Mouse (Mus musculus) lung, embryonic 14.5 days (tissue): ENCODE results near the gene Top2a. TPM values are rescaled to one million over a fixed set of nuclear protein-coding genes. Genes with fewer than 3 reads are reported as not detected.
A peak's percentile ranks its signal among the peaks of the same experiment; 100 is the strongest.

Experiments
- ATAC-seq: fragments of 200-750 bp; cut with Nextera tagmentation; 2 replicates; pipeline ENCODE4 v1.8.0; 2017; ENCODE audit warnings: mild to moderate bottlenecking, moderate TSS enrichment, moderate library complexity; ENCODE audit not compliant: insufficient read depth
- DNase-seq: peaks from one replicate; pipeline ENCODE4 v3.0.0-alpha.2; 2015
- H3K27ac ChIP-seq: fragments of 300-500 bp; sonication (generic); 2 replicates; pipeline ENCODE4 v1.5.1; 2014; ENCODE audit warnings: low read depth, mild to moderate bottlenecking, moderate library complexity
- H3K27me3 ChIP-seq: fragments of 300-500 bp; sonication (generic); 2 replicates; pipeline ENCODE4 v1.6.1; 2014; ENCODE audit warnings: low read length, control low read depth; ENCODE audit not compliant: insufficient read depth
- H3K36me3 ChIP-seq: fragments of 300-500 bp; sonication (generic); 2 replicates; pipeline ENCODE4 v1.6.1; 2014; ENCODE audit warnings: control low read depth; ENCODE audit not compliant: insufficient read depth
- H3K4me1 ChIP-seq: fragments of 300-500 bp; sonication (generic); 2 replicates; pipeline ENCODE4 v1.6.1; 2014; ENCODE audit warnings: antibody characterized with exemption, control low read depth; ENCODE audit not compliant: insufficient read depth
- H3K4me2 ChIP-seq: fragments of 300-500 bp; sonication (generic); 2 replicates; pipeline ENCODE4 v1.6.1; 2014; ENCODE audit warnings: mild to moderate bottlenecking
- H3K4me3 ChIP-seq: fragments of 300-500 bp; sonication (generic); 2 replicates; pipeline ENCODE4 v1.5.1; 2014; ENCODE audit warnings: low read depth, low read length
- H3K9ac ChIP-seq: fragments of 300-500 bp; sonication (generic); 2 replicates; pipeline ENCODE4 v1.6.1; 2014
- H3K9me3 ChIP-seq: fragments of 300-500 bp; sonication (generic); 2 replicates; pipeline ENCODE4 v1.6.1; 2016; ENCODE audit warnings: low read depth, low read length, control low read depth
- CTCF ChIP-seq: IDR thresholded peaks from 2 replicates; pipeline ENCODE4 v1.5.1; 2016; ENCODE audit warnings: antibody characterized with exemption, low read depth
- WGBS: fragments of 180-500 bp; shearing (Covaris S2); extraction: QIAGEN DNeasy Blood & Tissue Kit; methylation state at CpG from one replicate; pipeline ENCODE4 v1.1.7; 2014; 5-methylcytosine and 5-hydroxymethylcytosine counted together
- polyA plus RNA-seq: library from polyadenylated mRNA; unstranded; fragments of >200 nt; fragmentation: Nextera tagmentation; extraction: Ambion mirVana; gene quantifications from 2 replicates; pipeline ENCODE4 v1.2.1, GENCODE M21; 2014

The Top2a gene
- polyA plus RNA-seq, 1 experiment from 2014 or later: 364 TPM

DNA sequence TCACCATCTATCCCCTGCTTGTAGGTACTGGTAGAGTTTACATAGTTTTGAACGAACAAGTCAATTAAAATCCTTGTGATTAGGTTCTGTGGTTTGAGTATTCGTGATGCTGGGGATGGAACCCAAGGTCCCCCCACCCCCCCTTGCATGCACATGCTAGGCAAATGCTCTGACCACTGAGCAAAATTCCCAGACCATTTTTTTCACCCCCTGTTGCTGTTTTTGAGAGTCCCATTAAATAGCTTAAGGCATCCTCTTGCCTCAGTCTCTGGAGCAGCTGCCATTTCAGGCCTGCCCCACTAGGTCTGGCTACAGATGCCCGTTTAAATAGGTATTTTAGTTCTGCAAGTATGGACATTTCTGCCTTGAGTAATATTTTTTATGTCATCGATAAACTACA, 895 bp downstream of the Top2a start:
- peak overlapping the region; percentile 83 for H3K4me2 ChIP-seq
- 5% methylated on average over 4 of the region's 4 CpGs for whole genome bisulfite sequencing
- H3K4me3 ChIP-seq: peak overlapping the region; percentile 83
- H3K36me3 ChIP-seq: peaks cover 46% of the 10 kb centered on the region
- TF ChIP-seq CTCF: no peak
- H3K9me3 ChIP-seq: no peaks in the 10 kb centered on the region
- peaks cover 5% of the 10 kb centered on the region; the same call in 1 of the 2 replicates for H3K4me1 ChIP-seq
- ATAC-seq (no peak), DNase-seq (no peak)
- peak overlapping the region; percentile 86 for H3K27ac ChIP-seq
- H3K27me3 ChIP-seq: no peaks in the 10 kb centered on the region
- peak overlapping the region; percentile 93 for H3K9ac ChIP-seq

GRCm38 (mm10) chr11:99022384-99022933, 1.5 kb downstream of the Top2a start:
- H3K4me2 ChIP-seq: peak overlapping the region; percentile 83
- WGBS: 61% methylated on average over 5 of the region's 5 CpGs
- ATAC-seq: no peak
- peaks cover 53% of the 10 kb centered on the region for H3K36me3 ChIP-seq
- DNase-seq: no peak
- H3K9me3 ChIP-seq: no peaks in the 10 kb centered on the region
- peak overlapping the region; percentile 93 for H3K9ac ChIP-seq
- peaks cover 5% of the 10 kb centered on the region; the same call in 1 of the 2 replicates for H3K4me1 ChIP-seq
- no peak for TF ChIP-seq CTCF
- H3K27me3 ChIP-seq: no peaks in the 10 kb centered on the region
- peak overlapping the region; percentile 83 for H3K4me3 ChIP-seq
- no peak overlapping the region for H3K27ac ChIP-seq

DNA sequence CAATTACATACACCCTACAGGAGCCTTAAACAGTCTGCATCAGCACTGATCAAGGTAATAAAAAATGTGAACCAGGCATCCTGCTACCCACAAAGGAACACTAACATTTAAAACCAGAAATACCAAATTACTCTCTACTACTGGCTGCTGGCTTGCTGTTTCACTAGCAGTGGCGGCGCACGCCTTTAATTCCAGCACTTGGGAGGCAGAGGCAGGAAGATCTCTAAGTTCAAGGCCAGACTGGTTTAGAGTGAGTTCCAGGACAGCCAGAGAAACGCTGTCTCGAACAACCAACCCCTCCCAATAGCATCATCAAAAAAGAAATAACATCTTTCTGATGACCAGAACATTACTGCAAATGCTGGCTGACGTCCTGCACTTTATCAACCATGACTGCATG, 4.1 kb downstream of the Top2a start:
- 94% methylated on average over 6 of the region's 6 CpGs for WGBS
- Histone ChIP-seq H3K9me3 (no peaks in the 10 kb centered on the region), H3K36me3 (peaks cover 79% of the 10 kb centered on the region), H3K27me3 (no peaks in the 10 kb centered on the region), H3K4me2 (no peak overlapping the region), H3K27ac (no peak overlapping the region), H3K4me1 (peaks cover 5% of the 10 kb centered on the region; the same call in 1 of the 2 replicates), H3K4me3 (no peak overlapping the region), H3K9ac (no peak overlapping the region)
- no peak for TF ChIP-seq CTCF
- DNase-seq: no peak
- no peak for ATAC-seq

GRCm38 (mm10) chr11:99013856-99014255, 10.1 kb downstream of the Top2a start:
- TF ChIP-seq CTCF: no peak
- no peak for DNase-seq
- H3K9ac ChIP-seq: no peak overlapping the region
- H3K36me3 ChIP-seq: peaks cover 100% of the 10 kb centered on the region
- WGBS: 89% methylated on average over 1 of the region's 1 CpGs
- H3K27ac ChIP-seq: no peak overlapping the region
- no peaks in the 10 kb centered on the region for H3K4me1 ChIP-seq
- ATAC-seq: no peak
- H3K9me3 ChIP-seq: no peaks in the 10 kb centered on the region
- H3K27me3 ChIP-seq: no peaks in the 10 kb centered on the region
- no peak overlapping the region for H3K4me2 ChIP-seq
- no peak overlapping the region for H3K4me3 ChIP-seq

GRCm38 (mm10) chr11:99010706-99011105, 13.3 kb downstream of the Top2a start:
- no peak overlapping the region for H3K4me3 ChIP-seq
- peaks cover 99% of the 10 kb centered on the region for H3K36me3 ChIP-seq
- no peak overlapping the region for H3K4me2 ChIP-seq
- no peaks in the 10 kb centered on the region for H3K4me1 ChIP-seq
- 95% methylated on average over 5 of the region's 5 CpGs for WGBS
- DNase-seq (no peak), ATAC-seq (no peak)
- H3K27me3 ChIP-seq: no peaks in the 10 kb centered on the region
- H3K9me3 ChIP-seq: no peaks in the 10 kb centered on the region
- H3K27ac ChIP-seq: no peak overlapping the region
- TF ChIP-seq CTCF: no peak
- H3K9ac ChIP-seq: no peak overlapping the region

DNA sequence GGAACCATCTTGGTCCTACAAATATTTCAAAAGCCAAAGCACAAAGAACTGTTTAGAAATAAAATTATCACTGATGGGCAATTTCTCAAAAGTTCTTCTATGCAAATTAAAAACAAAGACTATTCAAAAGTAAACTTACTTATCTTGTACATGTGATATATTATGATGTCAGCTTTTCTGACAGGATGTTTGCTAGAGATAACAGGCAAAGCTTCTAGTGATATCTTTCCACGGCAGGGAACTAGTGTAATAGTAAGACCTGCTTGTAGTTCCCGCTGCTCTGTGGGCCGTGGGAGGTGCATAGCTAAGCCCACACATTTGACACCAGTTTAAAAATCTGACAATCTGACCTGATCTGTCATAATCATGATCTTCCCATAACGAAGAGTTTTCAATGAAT, 13.9 kb downstream of the Top2a start:
- no peak for ATAC-seq
- no peaks in the 10 kb centered on the region for H3K9me3 ChIP-seq
- no peak overlapping the region for H3K27ac ChIP-seq
- DNase-seq: no peak
- H3K4me3 ChIP-seq: no peak overlapping the region
- H3K4me1 ChIP-seq: no peaks in the 10 kb centered on the region
- H3K27me3 ChIP-seq: no peaks in the 10 kb centered on the region
- no peak overlapping the region for H3K4me2 ChIP-seq
- no peak overlapping the region for H3K9ac ChIP-seq
- WGBS: 68% methylated on average over 4 of the region's 4 CpGs
- H3K36me3 ChIP-seq: peaks cover 99% of the 10 kb centered on the region
- no peak for TF ChIP-seq CTCF

GRCm38 (mm10) chr11:99006788-99007187, 17.2 kb downstream of the Top2a start:
- Histone ChIP-seq H3K27ac (no peak overlapping the region), H3K9me3 (no peaks in the 10 kb centered on the region), H3K9ac (no peak overlapping the region), H3K4me1 (no peaks in the 10 kb centered on the region), H3K4me3 (no peak overlapping the region), H3K4me2 (no peak overlapping the region), H3K27me3 (no peaks in the 10 kb centered on the region), H3K36me3 (peaks cover 98% of the 10 kb centered on the region)
- ATAC-seq (no peak), DNase-seq (no peak)
- 83% methylated on average over 9 of the region's 9 CpGs for WGBS
- no peak for TF ChIP-seq CTCF
